Mouse (Mus musculus): ENCODE data around the gene Best1.
A peak's percentile ranks its signal among the peaks of the same experiment; 100 is the strongest.

Gene Best1

GRCm38 (mm10) chr19:10019214-10019760 lies 17.9 kb upstream of the Best1 start:
- peaks cover 70% of the 10 kb centered on the region for H3K4me1 ChIP-seq (replicated peaks; ENCODE audit: low read depth, low read length)
- no peaks in the 10 kb centered on the region for H3K36me3 ChIP-seq (ENCODE audit: insufficient read depth, low read length)
- H3K9me3 ChIP-seq (ENCODE audit: low read length): no peaks in the 10 kb centered on the region
- no peak for TF ChIP-seq CTCF (conservative IDR thresholded peaks at IDR 0.05; ENCODE audit: low read length)
- no peak for TF ChIP-seq POU5F1 (IDR thresholded peaks at IDR 0.05; ENCODE audit: borderline replicate concordance, low read length)
- no peak for TF ChIP-seq NANOG (IDR thresholded peaks at IDR 0.05; ENCODE audit: borderline replicate concordance, low read length)
- peaks cover 51% of the 10 kb centered on the region for H3K27me3 ChIP-seq (ENCODE audit: insufficient read depth, low read length)
- H3K4me3 ChIP-seq (replicated peaks; ENCODE audit: low read length): peak overlapping the region; percentile 84

GRCm38 (mm10) chr19:10018527-10018818 lies 17.0 kb upstream of the Best1 start:
- TF ChIP-seq POU5F1 (IDR thresholded peaks at IDR 0.05; ENCODE audit: borderline replicate concordance, low read length) (no peak), NANOG (IDR thresholded peaks at IDR 0.05; ENCODE audit: borderline replicate concordance, low read length) (no peak), CTCF (conservative IDR thresholded peaks at IDR 0.05; ENCODE audit: low read length) (no peak)
- peaks cover 74% of the 10 kb centered on the region for H3K4me1 ChIP-seq (replicated peaks; ENCODE audit: low read depth, low read length)

DNA sequence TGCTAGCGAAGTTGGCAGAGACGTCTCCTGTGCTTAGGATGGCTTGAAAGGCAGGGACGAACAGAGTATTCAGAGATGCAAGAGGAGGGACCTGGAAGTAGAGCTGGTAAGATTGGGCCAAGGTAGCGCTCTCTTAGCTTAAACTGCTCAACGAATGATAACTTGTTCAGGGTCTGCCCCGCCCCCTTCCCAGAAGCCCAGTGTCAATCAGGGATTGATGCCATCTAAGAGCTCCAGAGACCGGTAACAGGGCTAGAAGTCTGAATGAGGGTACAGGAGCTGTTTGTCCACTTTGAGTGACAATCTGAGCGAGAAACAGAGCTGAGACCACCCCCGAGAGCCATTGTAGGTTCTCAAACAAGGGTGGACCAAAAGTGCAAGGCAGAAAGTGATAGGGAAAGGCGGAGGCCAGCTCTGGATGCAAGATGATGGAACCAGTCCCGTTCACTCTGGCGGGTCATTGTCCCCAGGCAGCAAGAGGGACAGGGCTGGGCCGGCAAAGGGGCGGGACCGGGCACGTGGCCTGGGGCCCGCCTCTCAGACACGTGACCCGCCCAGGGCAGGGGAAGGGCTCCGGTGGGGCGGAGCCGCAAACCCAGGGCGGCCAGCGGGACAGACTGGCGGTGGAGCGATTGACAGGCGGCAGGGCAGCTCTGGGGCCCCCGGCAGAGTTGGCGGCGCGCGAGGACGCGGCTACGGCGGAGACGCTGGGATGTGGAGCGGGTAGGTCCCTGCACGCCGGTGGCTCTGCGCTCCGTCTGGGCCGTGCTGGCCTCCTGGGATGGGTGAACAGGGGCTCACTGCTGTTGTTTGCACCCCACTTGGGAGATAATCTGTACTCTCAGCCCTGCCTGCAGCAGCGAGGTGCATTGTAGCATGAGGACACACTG lies 16.4 kb upstream of the Best1 start:
- Histone ChIP-seq H3K9me3 (ENCODE audit: low read length) (no peaks in the 10 kb centered on the region), H3K4me1 (replicated peaks; ENCODE audit: low read depth, low read length) (peaks cover 74% of the 10 kb centered on the region), H3K4me3 (replicated peaks; ENCODE audit: low read length) (peak overlapping the region; percentile 84), H3K36me3 (ENCODE audit: insufficient read depth, low read length) (no peaks in the 10 kb centered on the region), H3K27me3 (ENCODE audit: insufficient read depth, low read length) (peaks cover 48% of the 10 kb centered on the region)
- TF ChIP-seq POU5F1 (IDR thresholded peaks at IDR 0.05; ENCODE audit: borderline replicate concordance, low read length) (no peak), NANOG (IDR thresholded peaks at IDR 0.05; ENCODE audit: borderline replicate concordance, low read length) (no peak), CTCF (conservative IDR thresholded peaks at IDR 0.05; ENCODE audit: low read length) (no peak)

More at GRCm38 (mm10) chr19:10018527-10018818, 17.0 kb upstream of the Best1 start:
- H3K36me3 ChIP-seq (ENCODE audit: insufficient read depth, low read length): no peaks in the 10 kb centered on the region
- H3K9me3 ChIP-seq (ENCODE audit: low read length): no peaks in the 10 kb centered on the region
- peak overlapping the region; percentile 84 for H3K4me3 ChIP-seq (replicated peaks; ENCODE audit: low read length)
- peaks cover 48% of the 10 kb centered on the region for H3K27me3 ChIP-seq (ENCODE audit: insufficient read depth, low read length)

- TF ChIP-seq NANOG (IDR thresholded peaks at IDR 0.05; ENCODE audit: borderline replicate concordance, low read length) (no peak), POU5F1 (IDR thresholded peaks at IDR 0.05; ENCODE audit: borderline replicate concordance, low read length) (no peak), CTCF (conservative IDR thresholded peaks at IDR 0.05; ENCODE audit: low read length) (no peak)
- Histone ChIP-seq H3K4me1 (replicated peaks; ENCODE audit: low read depth, low read length) (peaks cover 71% of the 10 kb centered on the region), H3K9me3 (ENCODE audit: low read length) (no peaks in the 10 kb centered on the region), H3K27me3 (ENCODE audit: insufficient read depth, low read length) (peaks cover 46% of the 10 kb centered on the region), H3K4me3 (replicated peaks; ENCODE audit: low read length) (no peak overlapping the region), H3K36me3 (ENCODE audit: insufficient read depth, low read length) (no peaks in the 10 kb centered on the region)
Observed at GRCm38 (mm10) chr19:10016151-10016550, 14.7 kb upstream of the Best1 start.

DNA sequence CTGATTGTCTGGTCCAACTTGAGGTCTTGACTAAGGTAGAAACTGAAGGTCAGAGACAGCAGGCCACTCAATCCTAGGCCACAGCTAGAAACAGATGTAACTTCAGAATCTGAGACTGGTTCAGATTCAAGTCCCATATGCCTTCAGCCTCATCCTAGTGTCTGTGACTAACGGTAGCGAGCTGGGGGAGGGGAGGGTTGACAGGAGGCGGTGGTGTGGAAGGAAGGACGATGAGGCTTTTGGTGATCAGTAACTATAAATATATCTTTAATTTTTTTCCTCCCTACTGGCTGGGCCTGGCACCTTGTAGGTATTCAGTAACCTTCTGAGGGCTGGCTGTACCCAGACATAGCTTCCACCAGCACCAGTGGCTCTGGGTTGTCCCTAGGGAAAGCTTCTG lies 14.0 kb upstream of the Best1 start:
- Histone ChIP-seq H3K9me3 (ENCODE audit: low read length) (no peaks in the 10 kb centered on the region), H3K36me3 (ENCODE audit: insufficient read depth, low read length) (no peaks in the 10 kb centered on the region), H3K4me3 (replicated peaks; ENCODE audit: low read length) (no peak overlapping the region), H3K27me3 (ENCODE audit: insufficient read depth, low read length) (peaks cover 42% of the 10 kb centered on the region), H3K4me1 (replicated peaks; ENCODE audit: low read depth, low read length) (peaks cover 78% of the 10 kb centered on the region)
- TF ChIP-seq NANOG (IDR thresholded peaks at IDR 0.05; ENCODE audit: borderline replicate concordance, low read length): no peak
- no peak for TF ChIP-seq POU5F1 (IDR thresholded peaks at IDR 0.05; ENCODE audit: borderline replicate concordance, low read length)
- TF ChIP-seq CTCF (conservative IDR thresholded peaks at IDR 0.05; ENCODE audit: low read length): no peak

- Histone ChIP-seq H3K9me3 (ENCODE audit: low read length) (no peaks in the 10 kb centered on the region), H3K36me3 (ENCODE audit: insufficient read depth, low read length) (no peaks in the 10 kb centered on the region), H3K4me1 (replicated peaks; ENCODE audit: low read depth, low read length) (peaks cover 81% of the 10 kb centered on the region), H3K4me3 (replicated peaks; ENCODE audit: low read length) (peak overlapping the region; percentile 10; the same call in 1 of the 2 replicates), H3K27me3 (ENCODE audit: insufficient read depth, low read length) (peaks cover 39% of the 10 kb centered on the region)
- TF ChIP-seq CTCF (conservative IDR thresholded peaks at IDR 0.05; ENCODE audit: low read length) (no peak), POU5F1 (IDR thresholded peaks at IDR 0.05; ENCODE audit: borderline replicate concordance, low read length) (no peak), NANOG (IDR thresholded peaks at IDR 0.05; ENCODE audit: borderline replicate concordance, low read length) (no peak)
Observed at GRCm38 (mm10) chr19:10014824-10015223, 13.4 kb upstream of the Best1 start.

GRCm38 (mm10) chr19:10013913-10014312 lies 12.5 kb upstream of the Best1 start:
- Histone ChIP-seq H3K4me1 (replicated peaks; ENCODE audit: low read depth, low read length) (peaks cover 80% of the 10 kb centered on the region), H3K9me3 (ENCODE audit: low read length) (no peaks in the 10 kb centered on the region), H3K4me3 (replicated peaks; ENCODE audit: low read length) (0 out of 2 replicates have a peak overlapping the region, but pooled peaks have one; percentile 10), H3K36me3 (ENCODE audit: insufficient read depth, low read length) (no peaks in the 10 kb centered on the region), H3K27me3 (ENCODE audit: insufficient read depth, low read length) (peaks cover 30% of the 10 kb centered on the region)
- TF ChIP-seq POU5F1 (IDR thresholded peaks at IDR 0.05; ENCODE audit: borderline replicate concordance, low read length) (no peak), CTCF (conservative IDR thresholded peaks at IDR 0.05; ENCODE audit: low read length) (no peak), NANOG (IDR thresholded peaks at IDR 0.05; ENCODE audit: borderline replicate concordance, low read length) (no peak)

DNA sequence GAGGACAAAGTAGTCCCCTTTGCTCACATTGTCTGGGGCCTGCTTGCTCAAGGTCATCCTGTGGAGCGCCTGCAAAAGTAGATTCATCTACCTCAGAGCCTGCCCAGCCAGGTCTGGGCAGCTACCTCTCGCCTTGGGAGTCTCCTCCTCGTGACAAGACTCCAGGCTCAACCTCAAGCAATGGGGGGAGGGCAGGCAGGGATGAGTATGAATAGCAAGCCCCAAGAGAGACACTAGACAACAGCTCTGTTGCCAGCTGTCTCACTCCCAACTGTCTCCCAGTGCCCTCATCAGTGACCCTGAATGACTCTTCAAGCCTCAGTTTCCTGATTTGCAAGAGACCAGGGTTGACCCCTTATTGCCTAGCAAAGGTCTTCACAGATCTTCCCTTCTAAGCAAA lies 11.9 kb upstream of the Best1 start:
- H3K27me3 ChIP-seq (ENCODE audit: insufficient read depth, low read length): peaks cover 24% of the 10 kb centered on the region
- TF ChIP-seq NANOG (IDR thresholded peaks at IDR 0.05; ENCODE audit: borderline replicate concordance, low read length) (no peak), CTCF (conservative IDR thresholded peaks at IDR 0.05; ENCODE audit: low read length) (no peak), POU5F1 (IDR thresholded peaks at IDR 0.05; ENCODE audit: borderline replicate concordance, low read length) (no peak)
- H3K36me3 ChIP-seq (ENCODE audit: insufficient read depth, low read length): no peaks in the 10 kb centered on the region
- no peaks in the 10 kb centered on the region for H3K9me3 ChIP-seq (ENCODE audit: low read length)
- H3K4me1 ChIP-seq (replicated peaks; ENCODE audit: low read depth, low read length): peaks cover 76% of the 10 kb centered on the region
- H3K4me3 ChIP-seq (replicated peaks; ENCODE audit: low read length): peak overlapping the region; percentile 14; the same call in 1 of the 2 replicates

Data from E14TG2a.4 (cell line).